Mouse (Mus musculus) spleen, adult 12 weeks (tissue): Measurements from ENCODE around the gene E2f8.
A peak's percentile ranks its signal among the peaks of the same experiment; 100 is the strongest.

Experiments used
- DNase-seq: peaks from one replicate; pipeline ENCODE4 v3.0.0; 2022; ENCODE audit warnings: low spot score

Gene E2f8

GRCm38 (mm10) chr7:48881486-48881885, at the start of gene E2f8:
Gene E2f8 (minus strand): TSS chr7:48881596.
- peak; percentile 77 for DNase-seq

- no peak for DNase-seq
Observed at GRCm38 (mm10) chr7:48930399-48930798, 49.0 kb upstream of the E2f8 start.

- no peak for DNase-seq
Observed at GRCm38 (mm10) chr7:48928364-48928763, 47.0 kb upstream of the E2f8 start.

DNA sequence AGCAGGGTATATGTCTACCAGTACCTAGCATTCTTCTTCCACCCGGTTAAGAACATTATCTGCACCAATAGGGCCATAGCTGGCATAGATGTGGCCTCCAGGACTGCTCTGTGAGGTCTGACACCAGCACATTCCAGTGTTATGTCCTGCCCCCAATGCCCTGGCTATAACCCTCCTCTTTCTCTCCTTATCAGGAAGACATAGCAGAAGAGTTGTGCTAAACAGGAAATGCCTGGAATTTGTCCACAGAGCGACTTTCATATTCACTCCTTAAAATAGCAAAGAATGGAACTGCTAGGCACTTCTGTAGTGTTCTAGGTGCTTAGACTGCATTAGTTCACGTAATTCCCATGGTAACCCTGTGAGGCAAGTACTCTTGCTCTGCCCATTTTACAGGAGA, 43.8 kb upstream of the E2f8 start:
- DNase-seq: no peak

- no peak for DNase-seq
Observed at GRCm38 (mm10) chr7:48923620-48924019, 42.2 kb upstream of the E2f8 start.

- DNase-seq: no peak
Observed at GRCm38 (mm10) chr7:48918389-48918788, 37.0 kb upstream of the E2f8 start.

GRCm38 (mm10) chr7:48917988-48918387, 36.6 kb upstream of the E2f8 start:
- DNase-seq: no peak

DNA sequence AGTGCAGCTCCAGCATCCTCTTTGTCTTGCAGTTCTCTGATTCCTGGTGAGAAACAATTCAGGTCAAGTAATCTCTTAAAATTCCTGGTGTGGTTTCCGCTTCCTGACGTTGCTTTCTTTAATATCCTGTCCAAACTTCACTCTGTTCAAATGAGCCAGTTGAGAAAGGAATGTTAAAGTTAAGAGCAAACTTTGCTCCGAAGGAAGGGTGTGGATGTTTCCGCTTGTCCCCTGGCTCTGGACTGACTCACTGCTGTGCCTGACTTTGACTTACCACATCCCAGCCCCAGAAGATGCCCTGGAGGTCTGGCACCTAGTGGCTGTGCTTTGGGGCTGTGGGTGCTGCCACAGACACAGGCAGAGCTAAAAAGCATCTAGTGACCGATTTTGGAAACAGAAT, 36.1 kb upstream of the E2f8 start:
- DNase-seq: no peak

GRCm38 (mm10) chr7:48914630-48915506, 33.5 kb upstream of the E2f8 start:
- no peak for DNase-seq

DNA sequence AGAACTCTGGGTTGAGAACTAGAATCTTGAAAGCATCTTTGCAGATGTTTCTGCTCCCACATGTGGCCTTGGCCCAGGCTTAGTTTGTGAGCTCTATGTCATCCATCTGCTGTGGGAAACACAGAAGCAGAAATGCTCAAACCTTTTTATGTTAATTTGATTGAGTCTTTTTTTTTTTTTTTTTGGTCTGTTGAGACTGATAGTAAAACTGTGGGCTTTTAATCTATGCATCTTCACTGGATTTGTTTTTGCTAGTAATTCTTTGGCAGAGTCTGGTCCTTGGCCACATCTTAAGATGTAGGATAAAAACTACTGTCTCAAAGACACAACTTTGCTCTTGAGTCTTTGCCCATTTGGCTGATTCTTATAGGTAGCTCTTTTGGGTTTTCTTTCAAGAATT, 29.8 kb upstream of the E2f8 start:
- DNase-seq: no peak

DNA sequence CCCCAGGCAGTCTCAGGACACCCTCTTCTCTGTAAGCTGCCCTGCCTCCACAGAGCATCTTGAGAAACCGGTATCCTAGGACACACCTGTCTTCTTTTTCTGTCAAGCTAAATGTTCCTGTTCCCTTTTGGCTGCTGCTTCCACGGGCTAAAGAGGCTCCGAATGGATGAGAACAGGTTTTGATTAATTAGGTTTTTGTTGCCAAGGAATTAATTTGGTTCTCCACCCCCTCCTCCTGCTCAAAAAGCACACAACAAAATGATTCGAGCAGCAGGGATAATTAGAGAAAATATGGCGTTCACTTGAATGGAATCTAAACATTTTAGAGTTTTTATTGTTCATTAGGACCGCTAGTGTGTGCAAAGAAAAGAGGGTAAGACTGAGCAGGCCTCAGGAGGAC, 28.9 kb upstream of the E2f8 start:
- no peak for DNase-seq

GRCm38 (mm10) chr7:48909342-48909671, 27.9 kb upstream of the E2f8 start:
- no peak for DNase-seq

- DNase-seq: no peak
Observed at GRCm38 (mm10) chr7:48908521-48909341, 27.3 kb upstream of the E2f8 start, which contains the start of gene Nav2. Gene Nav2 (plus strand): TSS chr7:48908716.

- DNase-seq: no peak
Observed at GRCm38 (mm10) chr7:48902454-48902853, 21.1 kb upstream of the E2f8 start.

DNA sequence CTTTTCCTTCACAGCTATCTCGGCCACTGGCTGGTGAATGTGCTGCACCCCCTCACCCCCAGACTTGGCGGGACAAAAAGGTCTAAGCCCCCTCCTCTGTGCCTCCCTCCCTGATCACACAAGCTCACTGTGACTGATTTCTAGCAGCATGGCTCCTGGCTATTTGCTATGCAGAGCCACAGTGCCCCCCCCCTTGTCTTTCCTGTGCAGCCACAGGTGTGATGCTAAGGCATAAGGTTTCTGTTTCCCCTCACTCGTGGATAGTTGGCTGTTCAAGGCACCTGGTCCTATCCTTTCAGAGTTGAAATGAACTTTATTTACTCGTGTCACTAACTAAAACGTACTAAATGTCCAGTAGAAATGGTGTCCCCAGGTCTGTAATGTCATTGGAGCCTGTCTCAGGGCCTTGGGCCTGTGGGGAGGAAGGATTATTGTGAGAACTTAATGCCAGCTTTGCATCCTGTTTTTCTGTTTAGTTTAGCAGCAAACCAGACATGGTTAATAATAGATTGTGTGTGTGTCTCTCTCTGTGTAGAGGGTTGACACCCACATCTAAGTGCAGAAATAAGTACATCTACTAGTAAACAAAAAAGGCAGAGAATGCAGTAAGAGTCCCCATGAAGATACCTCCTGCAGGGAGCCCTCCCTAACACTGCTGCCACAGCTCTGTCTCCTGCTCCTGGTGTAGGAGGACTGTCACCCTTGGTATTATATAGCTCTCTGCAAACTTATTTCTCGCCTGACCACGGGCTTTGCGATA, 19.2 kb upstream of the E2f8 start:
- no peak for DNase-seq

DNA sequence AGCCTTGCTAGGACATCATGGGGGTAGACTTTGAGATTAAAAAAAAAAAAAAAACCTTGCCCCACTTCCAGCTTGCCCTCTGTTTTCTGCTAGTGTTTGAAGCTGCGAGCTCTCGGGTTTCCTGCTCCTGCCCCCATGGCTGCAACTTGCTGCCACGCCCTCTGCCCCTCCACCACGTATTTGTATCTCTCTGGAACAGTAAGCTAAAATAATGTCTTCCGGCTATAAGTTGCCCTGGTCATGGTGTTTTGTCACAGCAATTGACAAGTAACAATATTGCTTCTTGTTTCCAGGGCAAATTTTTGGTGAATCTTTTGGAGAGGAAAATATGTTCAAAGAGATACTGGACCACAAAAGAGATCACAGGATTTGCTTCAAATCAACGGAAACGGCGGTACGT, 17.0 kb upstream of the E2f8 start:
- DNase-seq: no peak

DNA sequence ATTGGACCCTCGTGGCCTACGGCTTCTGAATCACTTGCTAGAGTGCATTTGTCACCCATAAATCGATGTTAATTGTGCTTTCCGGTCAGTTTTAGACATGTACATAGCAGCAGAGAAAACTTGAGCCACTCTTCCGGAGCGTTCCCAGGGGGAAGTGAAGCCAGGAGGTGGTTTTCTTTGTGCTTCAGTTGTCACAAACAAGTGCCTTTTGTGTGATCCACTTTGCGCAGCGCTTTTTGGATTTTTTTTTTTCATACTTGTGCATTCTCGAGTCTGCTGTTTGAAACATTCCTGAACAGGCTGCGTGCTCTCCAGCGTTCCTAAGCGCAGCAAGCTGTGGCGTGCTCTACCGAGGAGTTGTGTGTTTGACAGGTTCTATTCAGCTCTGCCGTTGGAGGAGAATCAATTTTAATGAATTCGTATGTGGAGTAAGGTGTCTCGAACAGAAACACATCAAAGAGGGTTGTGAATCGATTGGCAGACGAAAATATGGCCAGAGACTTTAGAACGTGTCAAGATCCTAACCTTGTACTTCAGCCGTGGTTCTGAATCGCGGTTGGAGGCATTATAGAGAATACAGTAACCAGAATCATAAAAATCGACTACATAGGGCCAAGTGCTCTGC, 16.3 kb upstream of the E2f8 start:
- no peak for DNase-seq

DNA sequence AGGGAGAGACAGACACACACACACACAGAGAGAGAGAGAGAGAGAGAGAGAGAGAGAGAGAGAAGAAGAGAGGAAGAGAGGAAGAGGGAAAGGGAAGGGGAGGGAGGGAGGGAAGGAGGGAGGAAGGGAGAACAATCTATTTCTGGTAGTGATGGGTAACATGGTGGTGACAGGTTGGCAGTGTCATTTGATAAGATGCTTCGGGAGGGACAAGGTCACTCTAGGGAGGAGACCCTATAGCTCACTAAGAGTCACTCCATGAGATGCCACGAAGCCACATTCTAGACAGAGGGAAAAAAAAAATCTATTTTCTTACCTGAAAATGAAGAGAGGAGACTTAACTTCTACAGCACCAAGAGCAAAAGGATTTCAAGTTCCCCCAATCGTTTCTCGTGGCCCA, 14.7 kb upstream of the E2f8 start:
- no peak for DNase-seq

- DNase-seq: no peak
Observed at GRCm38 (mm10) chr7:48895475-48895874, 14.1 kb upstream of the E2f8 start.

- no peak for DNase-seq
Observed at GRCm38 (mm10) chr7:48894763-48895162, 13.4 kb upstream of the E2f8 start.

DNA sequence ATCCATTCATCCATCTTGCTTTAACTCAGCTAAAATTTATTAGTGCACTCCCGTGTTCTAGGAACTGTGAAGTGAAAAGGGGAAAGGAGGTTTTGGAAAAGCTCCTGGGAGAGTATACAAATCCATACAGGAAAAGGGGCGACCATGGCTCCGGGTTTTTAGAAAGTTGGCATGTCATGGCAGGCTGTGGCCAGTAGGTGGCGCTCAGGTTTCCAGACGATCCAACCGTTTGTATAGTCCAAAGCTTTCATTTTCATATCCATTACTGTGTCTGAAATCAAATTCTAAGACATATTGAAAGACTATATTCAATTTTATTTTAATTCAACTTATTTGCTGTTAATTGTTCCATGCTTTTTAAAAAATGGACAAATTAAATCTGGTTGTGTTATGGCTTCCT, 12.8 kb upstream of the E2f8 start:
- DNase-seq: peak; percentile 48

DNA sequence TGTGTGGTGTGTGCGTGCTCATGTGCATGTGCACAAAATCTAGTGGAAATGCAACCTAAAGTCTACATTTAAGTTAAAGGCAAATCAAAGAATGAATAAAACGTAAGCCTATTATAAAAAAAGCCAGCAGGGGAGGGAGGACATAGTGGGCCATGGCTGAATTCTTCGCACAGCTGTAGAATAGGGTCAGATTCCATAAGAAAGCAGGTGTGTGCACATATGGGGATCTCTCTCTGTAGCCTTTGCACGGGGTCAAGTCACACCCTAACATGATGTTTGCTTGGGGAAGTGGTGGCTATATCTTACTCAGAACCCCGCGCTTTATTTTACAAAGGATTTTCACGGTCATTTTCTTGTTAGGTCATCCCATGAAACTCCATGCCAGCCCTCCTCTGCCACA, 11.7 kb upstream of the E2f8 start:
- DNase-seq: no peak
